Mouse (Mus musculus): Measurements from ENCODE around the gene Lin7c.
"Not testable (repeated sequence)": the region's sequence is repeated elsewhere in the genome, so short reads cannot be mapped to it uniquely, and the experiment has no call there.

Gene Lin7c

DNA sequence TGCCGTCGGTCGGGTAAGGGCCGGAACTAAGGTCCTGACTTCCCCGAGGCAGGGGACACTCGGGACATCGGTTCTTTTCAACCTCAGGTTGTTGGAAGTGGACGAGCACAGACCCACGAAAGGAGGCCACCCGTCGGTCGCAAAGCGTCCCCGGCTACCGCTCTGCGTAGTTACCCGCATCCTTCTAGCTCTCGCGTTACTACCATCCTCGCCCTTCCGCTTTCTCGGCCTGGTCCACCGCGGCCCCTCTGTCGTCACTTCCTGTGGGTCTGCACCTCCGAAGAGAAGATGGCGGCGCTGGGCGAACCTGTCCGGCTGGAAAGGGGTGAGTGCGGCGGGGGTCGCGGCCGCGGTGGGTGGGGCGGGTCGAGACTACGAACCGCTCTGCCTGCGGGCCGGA is at the start of gene Lin7c:
Gene Lin7c, plus strand, starts transcription at position 257 of the 400 bp plus-strand sequence.
- peak; percentile 97 for DNase-seq

DNA sequence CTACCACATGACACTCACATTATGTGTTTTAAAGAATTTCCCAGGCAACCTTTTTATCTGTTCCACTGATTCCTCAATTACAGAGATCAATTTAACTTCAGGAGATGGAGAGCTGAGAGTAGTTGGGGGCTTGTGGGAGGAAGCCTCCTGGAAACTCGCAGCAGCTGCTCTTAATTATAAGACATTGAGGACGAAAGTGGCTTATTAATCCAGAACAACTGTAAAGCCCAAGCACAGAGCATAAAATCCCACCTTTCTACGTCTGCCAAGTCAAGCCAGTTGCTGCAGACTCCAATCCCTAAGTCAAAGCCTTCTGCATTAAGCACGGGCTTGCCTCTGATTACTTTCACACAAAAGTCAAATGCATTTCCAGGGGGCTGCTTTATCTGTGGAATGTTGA is 44.3 kb upstream of the Lin7c start:
- no peak for DNase-seq

DNA sequence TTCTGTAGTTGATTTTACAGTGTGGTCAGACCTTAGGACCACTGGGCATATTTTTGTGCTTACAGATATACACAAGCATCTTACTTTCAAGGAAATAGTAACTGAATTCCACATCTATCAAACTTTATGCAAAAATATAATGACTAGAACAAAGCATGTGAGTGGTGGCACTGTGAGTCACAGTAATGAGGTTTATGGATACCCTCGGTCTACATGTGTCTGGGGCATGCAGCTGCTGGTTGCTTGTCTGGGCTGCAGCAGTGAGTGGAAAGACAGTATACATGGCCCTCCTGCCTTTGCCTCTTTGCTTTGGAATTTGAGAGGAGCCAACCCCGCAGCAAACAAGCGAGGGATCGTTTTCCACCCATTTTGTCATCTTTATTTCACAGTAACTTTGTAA is 42.3 kb upstream of the Lin7c start:
- DNase-seq, result no peak

DNA sequence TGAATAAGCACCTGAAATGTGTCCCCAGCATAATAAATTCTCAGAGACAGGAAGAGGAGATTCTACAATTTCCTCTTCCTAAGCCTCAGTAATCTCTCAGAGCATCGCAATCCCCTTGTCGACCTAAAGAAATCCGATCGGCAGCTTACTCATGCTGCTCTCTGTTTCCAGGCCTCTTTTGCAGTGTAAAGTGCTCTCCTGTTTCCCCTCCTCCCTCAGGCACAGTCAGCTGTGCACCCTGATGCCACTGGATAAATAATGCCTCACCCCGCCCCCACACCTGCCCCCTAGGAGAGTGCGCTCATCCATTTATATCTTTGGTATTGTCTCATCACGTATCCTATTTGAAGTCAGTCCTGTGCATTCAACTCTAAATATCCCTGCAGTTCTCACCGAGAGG is 41.9 kb upstream of the Lin7c start:
- no peak for DNase-seq

DNA sequence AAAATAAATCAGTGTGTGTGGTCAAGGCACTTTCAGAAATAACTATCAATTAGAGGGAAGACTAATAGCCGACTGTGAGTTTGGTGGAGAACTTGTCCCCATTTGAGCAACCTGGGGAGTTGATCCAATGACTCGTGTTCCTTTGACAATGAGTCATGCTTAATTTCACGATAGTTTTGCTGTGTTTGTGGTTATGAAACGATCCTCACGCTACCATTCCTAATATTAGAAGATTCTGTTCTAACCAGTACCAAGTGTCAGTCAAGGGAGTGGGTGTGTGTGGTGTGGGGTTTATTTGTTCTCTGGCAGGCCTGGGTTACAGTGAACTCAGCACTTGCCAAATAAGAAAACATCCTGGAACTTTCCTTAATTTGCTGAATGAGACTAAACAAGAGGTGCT is 35.1 kb upstream of the Lin7c start:
- no peak for DNase-seq

DNA sequence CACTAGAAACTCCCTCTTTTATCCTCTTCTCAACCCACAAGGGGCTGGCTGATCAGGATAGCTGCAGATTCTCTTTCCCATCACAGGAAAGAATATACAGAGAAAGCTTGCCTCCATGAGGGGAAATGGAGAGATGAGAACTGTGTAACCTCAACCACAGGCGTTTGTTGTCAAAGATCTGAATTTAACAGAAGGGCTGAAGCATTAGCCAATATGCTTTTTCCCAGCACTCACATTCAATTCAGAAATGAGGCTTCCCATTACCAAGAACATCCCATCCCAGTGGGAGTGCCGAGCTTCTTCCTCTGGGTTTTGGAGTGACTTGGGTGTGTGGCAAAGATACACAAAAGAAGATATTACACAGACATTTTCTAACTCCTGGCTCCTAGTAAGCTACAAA is 31.0 kb upstream of the Lin7c start:
- DNase-seq, result no peak

DNA sequence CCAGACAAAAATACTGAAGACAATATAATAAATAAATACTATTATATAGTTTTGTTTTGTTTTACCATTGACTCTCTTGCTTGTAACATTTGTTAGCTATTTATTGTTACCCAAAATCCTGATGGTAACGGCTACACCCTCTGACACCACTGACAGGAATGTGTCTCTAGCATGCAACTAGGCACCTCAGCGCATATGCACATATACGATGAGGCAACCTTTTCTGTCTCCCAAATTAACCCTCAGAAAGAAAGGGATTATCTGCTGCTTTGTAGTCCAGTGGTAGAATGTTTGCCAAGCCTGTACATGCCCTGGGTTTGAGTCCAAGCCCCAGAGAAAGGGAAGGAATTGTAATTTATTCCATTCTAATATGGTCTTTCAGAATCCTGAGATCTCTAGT is 29.8 kb upstream of the Lin7c start:
- no peak for DNase-seq

DNA sequence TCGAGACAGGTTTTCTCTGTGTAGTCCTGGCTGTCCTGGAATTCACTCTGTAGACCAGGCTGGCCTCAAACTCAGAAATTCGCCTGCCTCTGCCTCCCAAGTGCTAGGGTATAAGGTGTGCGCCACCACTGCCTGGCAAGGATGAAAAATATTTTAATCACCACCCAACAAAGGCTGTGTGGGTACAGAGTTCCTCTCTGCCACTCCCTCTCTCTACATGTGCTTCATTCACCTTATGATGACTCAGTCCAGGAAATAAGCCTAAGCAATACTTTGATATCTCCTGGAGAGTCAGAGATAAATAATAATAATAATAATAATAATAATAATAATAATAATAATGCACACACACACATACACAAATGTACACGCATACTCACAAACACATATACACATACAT is 11.2 kb upstream of the Lin7c start:
- not testable (repeated sequence) for DNase-seq

DNA sequence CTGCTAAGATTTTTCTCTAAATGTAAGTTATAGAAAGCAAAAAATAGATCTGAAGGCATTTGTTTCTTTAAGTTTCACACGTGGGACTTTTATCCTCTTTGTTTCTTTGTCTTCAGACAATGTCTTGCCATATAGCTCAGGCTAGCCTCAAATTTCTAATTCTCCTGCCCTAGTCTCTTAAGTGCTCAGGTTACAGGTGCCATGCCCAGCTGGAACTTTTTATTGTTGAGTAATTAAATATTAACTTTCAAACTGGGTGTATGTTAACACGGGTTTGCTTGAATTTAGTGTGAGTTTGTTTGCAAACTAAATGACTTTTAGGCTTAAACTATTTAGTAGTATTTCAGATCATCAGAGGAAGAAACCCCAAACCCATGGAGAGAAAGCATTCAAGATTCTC is 9.5 kb upstream of the Lin7c start:
- DNase-seq, result no peak

DNA sequence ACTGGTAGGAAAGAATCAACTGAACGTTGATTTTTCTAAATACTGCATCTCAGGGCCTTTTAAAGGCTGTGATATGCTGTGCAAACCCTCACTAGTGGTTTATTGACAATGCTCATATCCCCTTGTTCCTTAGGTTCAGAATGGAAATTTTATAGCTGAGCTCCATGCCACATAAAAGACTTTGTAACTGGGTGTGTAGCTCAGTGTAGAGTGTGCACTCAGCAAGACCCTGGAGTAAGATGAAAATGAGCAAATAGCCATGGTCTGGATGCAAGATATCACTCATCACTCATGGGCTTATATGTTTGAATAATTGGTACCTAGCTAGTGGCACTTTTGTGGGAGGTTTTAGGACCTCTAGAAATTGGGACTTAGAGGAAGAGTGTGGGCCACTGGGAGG is 9.0 kb upstream of the Lin7c start:
- no peak for DNase-seq

DNA sequence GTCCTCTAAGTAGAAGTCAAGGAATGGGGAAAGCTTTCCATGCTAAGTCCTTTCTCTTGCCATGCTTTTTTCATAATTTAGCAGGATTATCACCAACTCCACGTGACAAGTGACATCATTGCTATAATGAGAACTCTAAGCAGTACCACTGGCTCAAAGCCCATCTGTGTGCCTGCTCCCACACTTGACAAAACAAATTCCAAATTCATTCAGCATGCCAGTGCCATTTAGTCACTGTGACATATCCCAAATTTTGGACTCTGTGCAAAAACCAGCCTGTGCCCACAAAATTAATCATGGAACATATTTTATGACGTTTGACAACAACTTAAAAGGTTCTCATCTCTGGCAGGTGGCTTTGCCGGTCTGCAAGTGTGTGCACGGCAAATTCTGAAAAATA is 6.5 kb upstream of the Lin7c start:
- DNase-seq, result no peak

DNA sequence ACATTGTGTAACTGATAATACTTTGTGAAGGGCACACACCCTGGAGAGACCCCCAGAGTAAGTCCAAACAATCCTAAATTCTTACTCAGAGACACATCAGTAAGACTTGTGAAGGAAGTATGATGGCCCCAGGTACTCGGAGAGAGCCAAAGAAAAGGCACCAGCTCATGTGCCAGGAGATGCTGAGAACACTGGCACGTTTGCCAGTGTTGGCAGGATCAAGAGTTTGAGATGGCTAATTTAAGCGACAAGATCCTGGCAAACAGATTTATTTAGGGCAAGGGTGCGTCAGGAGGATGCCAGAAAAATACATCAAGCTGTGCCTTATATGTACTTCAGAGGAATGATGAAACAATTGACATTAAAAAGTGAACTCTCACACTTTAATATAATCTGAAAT is 6.1 kb upstream of the Lin7c start:
- DNase-seq, result no peak

DNA sequence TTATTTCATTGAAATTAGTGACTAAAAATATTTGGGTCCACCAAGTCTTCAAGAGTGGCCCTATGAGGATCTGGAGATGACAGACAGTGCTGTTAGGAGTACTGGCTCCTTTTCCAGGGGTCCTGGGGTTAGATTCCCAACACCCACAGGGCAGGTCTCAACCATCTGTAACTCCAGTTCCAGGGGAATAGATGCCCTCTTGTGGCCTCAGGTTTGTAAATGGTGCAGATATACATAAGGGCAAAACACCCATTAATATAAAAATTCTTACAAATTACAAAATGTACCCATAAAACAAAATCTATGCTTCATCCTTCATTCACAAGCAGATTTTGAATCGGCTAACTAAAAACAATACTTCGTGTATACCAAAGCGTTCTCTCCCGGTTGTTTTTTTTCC is 585 bp upstream of the Lin7c start:
- peak; percentile 9 for DNase-seq

DNA sequence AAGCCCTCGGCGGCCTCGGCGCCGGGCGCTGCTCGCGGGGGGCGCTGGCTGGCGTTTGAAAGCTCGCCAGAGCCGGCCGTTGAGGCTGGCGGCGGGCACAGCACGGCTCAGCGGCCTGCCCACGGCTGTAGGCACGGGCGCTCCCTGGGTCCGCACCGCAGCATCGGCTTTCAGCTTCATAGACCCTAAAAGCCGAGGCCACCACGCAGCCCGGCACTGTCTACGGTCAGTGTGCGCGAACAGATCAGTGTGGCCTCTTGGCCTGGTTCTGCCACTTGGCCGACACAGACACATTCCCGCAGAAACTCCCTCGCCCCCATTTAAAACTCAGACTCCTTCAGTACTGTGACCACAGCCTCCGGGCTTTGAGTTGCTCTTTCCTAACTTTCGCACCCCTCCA is 378 bp downstream of the Lin7c start:
- DNase-seq, result peak; percentile 40

DNA sequence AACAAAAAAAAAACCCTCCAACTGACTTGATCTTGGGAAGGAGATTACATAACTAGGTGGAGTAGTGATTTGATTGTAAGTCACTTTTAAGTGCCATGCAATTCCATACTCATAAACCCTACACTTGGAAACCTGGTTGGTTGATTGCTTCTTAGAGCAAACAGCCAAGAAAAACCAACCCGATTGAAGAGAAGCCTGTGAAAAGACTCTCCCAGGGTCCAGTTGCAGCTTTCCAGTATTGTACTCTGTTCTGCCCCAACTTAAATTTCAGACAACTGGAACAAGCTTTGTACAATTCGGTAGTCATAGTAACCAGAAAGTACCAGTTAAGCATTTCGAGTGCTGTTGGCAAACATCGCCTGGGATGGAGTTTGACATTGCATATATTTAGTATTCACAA is 818 bp downstream of the Lin7c start:
- peak; percentile 58 for DNase-seq

DNA sequence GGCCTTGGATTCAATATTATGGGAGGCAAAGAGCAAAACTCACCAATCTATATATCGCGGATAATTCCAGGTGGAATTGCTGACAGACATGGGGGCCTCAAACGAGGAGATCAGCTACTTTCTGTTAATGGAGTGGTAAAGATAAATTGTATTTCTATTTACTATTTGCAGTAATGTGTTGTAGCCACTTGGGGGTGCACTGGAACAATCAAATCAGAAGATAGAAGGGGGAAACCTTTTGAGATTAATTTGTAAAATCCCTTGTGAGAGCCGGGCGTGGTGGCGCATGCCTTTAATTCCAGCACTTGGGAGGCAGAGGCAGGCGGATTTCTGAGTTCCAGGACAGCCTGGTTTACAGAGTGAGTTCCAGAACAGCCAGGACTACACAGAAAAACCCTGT is 5.7 kb downstream of the Lin7c start:
- peak; percentile 8 for DNase-seq

DNA sequence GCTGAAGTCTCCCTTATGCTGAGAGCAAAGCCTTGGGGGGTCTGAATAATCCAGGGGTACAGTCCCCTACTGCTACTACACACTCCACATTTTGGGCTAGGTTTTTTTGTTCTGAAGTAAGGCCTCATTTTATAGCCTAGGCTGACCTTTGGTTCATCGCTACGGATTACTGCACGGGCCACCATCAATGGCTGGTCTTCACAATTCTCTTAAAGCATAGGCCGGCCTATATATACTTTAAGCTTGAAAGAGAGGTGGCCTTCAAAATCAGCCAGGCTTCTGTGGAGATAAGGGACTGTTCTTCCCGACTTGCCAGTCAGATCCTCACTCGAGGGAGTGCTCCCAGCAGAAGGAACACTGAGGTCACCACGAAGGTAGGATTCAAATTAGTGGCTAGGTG is 12.2 kb downstream of the Lin7c start:
- no peak for DNase-seq

DNA sequence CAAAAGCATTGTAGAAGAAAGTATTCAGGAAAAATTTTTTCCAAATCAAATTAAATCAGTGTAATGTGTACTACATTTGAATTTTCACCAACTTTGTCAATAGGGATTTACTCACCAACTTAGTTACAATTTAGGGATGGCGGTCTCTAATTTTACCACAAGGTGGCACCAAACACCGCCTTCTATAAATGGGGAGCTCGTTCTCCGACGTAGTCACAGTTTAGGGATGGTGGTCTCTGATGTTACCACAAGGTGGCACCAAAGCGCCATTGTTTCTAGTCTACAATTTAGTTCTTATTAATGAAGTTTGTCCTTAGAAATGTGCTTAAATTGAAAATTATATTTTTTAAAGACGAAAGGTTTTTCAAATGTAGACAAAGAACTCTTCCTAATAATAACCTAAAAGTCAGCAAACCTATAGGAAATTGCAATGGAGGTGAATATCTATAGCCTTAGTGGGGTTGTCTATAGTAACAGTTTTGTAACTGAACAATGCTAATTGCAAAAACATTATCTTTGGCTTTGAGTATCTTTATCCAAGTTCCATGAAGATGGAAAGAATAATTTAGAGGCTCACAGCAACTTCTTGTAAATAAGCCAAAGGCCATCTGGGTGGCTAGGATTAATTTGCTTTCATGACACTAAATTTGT is 13.6 kb downstream of the Lin7c start:
- peak; percentile 92 for DNase-seq

DNA sequence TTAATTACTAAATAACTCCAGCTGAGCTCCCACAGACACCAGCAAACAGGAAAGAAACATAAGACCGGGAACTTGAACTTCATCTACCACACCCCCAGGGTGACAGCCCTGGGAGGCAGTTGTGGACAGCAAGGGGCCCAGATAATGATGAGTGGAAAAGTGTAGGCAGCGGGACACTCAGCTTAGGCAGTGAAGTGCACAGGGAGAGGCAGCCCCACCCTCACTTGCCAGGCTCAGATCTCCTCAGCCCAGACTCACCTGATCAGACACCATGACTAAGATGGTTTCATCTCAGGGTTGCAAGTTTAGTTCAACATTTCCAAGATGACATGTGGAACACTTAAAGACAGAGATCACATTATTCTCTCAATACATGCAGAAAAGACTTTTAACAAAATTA is 18.5 kb downstream of the Lin7c start:
- DNase-seq, result no peak

DNA sequence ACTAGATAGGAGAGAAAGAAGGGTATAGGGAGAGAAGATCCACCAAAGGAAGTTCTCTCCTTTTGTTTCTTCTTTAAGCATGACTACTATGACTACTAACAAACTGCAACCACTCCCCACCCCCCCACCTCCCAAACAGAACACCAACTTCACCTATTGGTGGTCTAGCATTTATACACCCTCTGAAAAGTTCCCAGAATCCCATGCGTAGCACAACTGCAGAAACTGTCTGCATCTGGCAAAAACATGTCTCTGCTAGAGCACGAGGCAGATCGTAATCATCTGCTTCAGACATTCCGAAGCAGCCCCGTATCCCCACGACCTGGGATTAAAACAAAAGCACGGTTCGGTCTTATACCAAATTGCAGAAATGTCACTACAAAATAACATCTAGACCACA is 21.6 kb downstream of the Lin7c start:
- DNase-seq, result no peak

DNA sequence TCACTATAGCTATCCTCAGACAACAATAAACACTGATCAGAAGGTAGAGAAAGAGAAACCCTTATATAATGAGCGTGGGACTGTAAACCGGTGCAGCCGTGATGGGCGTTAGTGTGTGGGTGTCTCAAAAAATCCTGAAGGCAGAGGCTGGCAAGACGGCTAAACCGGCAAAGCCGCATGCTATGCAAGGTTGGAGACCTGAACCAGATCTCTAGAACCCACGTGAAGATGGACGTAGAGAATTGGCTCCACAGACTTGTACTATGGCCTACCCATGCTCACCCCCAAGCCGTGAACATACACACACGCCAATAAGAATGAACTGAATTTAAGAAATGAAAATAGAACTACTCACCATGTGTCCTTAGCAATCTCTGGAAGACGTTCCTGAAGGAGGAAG is 22.1 kb downstream of the Lin7c start:
- no peak for DNase-seq

DNA sequence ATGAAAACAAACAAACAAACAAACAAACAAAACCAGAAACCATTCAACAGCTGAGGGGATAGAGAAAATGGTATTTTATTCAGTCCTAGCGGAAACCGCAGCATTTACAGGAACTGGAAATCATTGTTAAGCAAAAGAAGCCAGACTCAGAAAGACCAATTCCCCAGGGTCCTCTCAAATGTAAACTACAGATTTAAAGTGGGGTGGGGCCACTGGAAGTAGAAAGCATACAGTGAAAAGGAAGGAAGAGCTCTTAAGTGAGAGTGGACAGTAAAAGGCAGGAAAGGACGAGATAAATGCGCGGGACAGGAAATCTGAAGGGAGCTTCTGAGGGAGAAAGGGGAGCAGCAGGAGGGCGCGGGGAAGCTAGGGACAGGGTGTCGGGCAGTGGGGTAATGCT is 22.6 kb downstream of the Lin7c start:
- DNase-seq, result no peak

DNA sequence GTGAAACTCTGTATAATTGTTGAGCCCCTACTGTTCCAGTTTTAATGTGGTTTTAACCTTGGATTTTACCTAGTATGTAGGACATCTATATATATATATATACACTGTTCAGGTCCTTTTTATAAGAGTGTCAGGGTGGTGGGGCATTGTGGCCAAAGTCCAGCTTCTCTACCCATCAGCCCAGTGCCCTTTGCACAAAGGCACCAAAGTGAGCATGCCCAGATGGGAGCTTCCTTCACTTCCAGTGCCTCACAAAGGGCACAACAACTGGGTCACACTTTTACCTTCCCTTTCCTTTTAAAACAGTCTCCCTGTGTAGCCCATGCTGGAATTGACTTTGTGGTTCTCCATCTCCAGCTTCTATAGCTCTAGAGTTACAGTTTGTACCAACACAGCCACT is 23.9 kb downstream of the Lin7c start:
- no peak for DNase-seq

DNA sequence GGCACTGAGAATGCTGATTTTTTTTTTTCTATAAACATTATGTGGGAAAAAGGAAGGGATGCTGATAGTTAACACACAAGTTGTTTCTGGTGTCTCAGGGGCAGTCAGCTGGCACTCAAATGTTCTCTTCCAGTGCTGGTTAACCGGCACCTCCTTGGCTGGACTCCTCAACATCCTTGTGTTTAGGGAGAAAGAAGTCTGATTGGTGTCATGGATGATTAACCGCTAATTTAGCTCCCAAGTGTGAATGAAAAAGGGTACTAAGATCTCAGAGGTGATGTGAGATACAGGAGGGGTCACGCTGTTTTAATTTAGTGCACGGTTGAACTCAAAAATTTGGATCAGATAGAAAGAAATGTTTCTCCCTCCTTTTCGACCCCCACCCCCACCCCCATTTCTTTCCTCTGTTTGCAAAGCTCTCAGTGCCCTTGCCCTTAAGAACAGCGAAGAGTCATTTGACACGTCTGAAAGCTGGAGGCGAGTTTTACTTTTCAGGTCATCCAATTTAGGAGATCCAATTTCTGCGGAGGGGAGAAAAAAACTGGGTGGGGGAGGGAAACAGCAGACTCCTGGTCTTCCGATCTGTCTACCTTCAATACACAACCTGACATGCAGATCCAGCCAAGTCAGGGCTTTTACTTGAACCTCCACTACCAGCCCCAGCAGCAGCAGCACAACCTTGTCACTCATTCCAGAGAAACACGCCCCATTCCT is 26.3 kb downstream of the Lin7c start:
- DNase-seq, result no peak
